Mouse (Mus musculus): ENCODE data around the gene Tnfsf14. TPM values are rescaled to one million over a fixed set of nuclear protein-coding genes. Genes with fewer than 3 reads are reported as not detected.

Tnfsf14 gene
- not detected in 2 replicates for polyA plus RNA-seq (2021; fragmentation: Nextera tagmentation)
- long read RNA-seq, experiment 1, result 0 reads
- long read RNA-seq, experiment 2, result 0 reads

DNA sequence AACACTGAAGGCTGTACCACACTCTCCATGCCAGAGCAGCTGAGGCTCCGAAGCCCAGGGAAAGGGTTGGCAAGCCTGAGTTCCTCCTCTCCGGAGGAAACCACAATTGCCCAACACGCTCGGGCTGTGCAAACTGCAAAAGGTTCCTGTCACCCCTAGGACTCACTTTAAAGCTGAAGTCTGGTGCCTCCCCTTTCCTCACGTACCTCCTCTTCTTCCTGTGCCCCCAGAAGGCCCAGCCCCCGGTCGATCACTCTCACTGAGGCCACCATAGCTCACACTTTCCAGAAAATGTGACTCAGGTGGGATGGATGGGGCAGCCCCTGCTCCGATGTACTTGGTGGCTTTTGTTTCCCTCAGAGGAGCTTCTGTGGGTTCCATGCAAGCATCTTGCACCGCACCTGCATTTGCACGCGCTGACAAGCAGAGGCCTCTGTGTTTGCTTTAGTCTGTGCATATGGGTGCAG is at the start of gene Tnfsf14:
Gene Tnfsf14 (minus strand): TSS at position 137 of the 467 bp plus-strand sequence.

DNA sequence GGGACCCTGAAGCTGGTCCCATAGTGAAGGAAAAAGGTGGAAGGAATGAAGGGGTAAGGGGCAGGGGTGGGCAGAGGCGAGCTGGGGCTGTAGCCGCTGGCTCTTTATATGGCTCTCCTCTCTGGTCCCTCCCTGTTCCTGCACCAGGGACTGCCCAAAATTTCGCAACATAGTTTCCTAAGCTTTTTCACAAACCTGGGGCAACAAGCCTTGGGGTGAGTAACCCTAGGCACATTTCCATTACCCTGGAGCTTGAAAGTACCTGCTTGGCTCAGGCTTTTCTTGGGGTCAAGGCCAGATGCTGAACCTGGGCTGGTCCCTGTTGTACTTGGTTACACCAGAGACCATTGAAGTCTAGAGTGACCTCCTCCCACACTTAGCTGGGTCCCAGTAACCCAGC is 34.0 kb upstream of the Tnfsf14 start, which contains the start of gene C3:
Gene C3 (minus strand): TSS at position 123 of the 400 bp plus-strand sequence.

DNA sequence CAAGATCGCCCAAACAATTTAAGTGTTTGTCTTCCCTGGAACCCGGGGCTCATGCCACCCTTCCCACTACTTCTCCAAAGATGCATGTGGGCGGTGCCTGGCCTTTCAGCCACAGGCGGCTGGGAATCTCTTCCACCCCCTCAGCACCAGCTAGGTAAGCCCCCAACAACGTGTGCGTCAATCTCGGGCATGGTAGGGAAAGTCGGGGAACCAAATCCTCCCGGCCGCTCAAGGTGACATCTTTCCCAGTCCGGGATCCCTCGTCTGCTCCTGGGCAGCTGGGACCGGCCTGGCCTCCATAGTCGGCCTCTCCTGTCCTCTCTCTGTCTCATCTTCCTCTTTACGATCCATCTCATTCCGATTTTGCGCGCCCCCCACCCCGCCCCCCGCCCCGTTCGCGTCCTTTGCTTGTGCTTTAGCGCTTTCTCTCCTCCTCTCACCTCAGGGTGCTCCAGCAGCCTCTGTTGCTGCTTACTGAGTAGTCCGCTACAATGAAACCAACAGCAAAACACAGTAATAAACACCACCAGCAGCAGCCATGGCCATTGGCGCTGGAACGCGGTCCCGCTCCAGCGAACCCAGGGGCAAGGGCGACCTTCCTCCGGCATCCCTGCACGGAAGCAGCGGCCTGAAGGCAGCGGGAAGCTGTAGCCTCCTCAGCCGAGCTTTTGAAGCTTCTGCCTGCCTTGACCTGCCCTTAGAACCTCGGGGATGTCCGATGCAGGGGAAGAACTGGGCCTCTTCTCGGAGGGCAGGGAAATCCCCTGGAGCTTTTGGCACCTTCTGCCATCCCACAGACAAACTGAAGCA is 44.8 kb downstream of the Tnfsf14 start, which contains the start of gene Cd70:
Gene Cd70 (minus strand): TSS at position 784 of the 810 bp plus-strand sequence.

Other genes with a start within 250 kb of the Tnfsf14 start
- not detected in 2 replicates for gene Acer1, start 212.1 kb downstream of the Tnfsf14 start, polyA plus RNA-seq (2021; fragmentation: Nextera tagmentation)
- 172 and 205 TPM in 2 replicates for gene Clpp, start 203.9 kb downstream of the Tnfsf14 start, polyA plus RNA-seq (2021; fragmentation: Nextera tagmentation)
- gene Alkbh7, start 196.8 kb downstream of the Tnfsf14 start, polyA plus RNA-seq (2021; fragmentation: Nextera tagmentation), result 62.5 and 64.6 TPM in 2 replicates
- gene Pspn, start 194.2 kb downstream of the Tnfsf14 start, polyA plus RNA-seq (2021; fragmentation: Nextera tagmentation), result not detected in 2 replicates
- gene Gtf2f1, start 182.9 kb downstream of the Tnfsf14 start, polyA plus RNA-seq (2021; fragmentation: Nextera tagmentation), result 63.0 and 79.7 TPM in 2 replicates
- gene Gm17949, start 182.7 kb downstream of the Tnfsf14 start, polyA plus RNA-seq (2021; fragmentation: Nextera tagmentation), result not detected in 2 replicates
- gene Khsrp, start 162.7 kb downstream of the Tnfsf14 start, polyA plus RNA-seq (2021; fragmentation: Nextera tagmentation), result 3.1 and 6.7 TPM in 2 replicates
- not detected in 2 replicates for gene Slc25a41, start 152.5 kb downstream of the Tnfsf14 start, polyA plus RNA-seq (2021; fragmentation: Nextera tagmentation)
- gene Crb3, start 135.1 kb downstream of the Tnfsf14 start, polyA plus RNA-seq (2021; fragmentation: Nextera tagmentation), result 1.4 and 1.5 TPM in 2 replicates
- 31.3 and 177 TPM in 2 replicates for gene Slc25a23, start 134.3 kb downstream of the Tnfsf14 start, polyA plus RNA-seq (2021; fragmentation: Nextera tagmentation)
- 0.29 and 0.58 TPM in 2 replicates for gene Dennd1c, start 115.7 kb downstream of the Tnfsf14 start, polyA plus RNA-seq (2021; fragmentation: Nextera tagmentation)
- gene Tubb4a, start 106.4 kb downstream of the Tnfsf14 start, polyA plus RNA-seq (2021; fragmentation: Nextera tagmentation), result 603 and 657 TPM in 2 replicates
- gene Tnfsf9, start 88.9 kb downstream of the Tnfsf14 start, polyA plus RNA-seq (2021; fragmentation: Nextera tagmentation), result 0.77 and 0.92 TPM in 2 replicates
- gene Cd70, start 44.4 kb downstream of the Tnfsf14 start, polyA plus RNA-seq (2021; fragmentation: Nextera tagmentation), result 0.33 and 0.42 TPM in 2 replicates
- 0.19 and 0.49 TPM in 2 replicates for gene C3, start 34.0 kb upstream of the Tnfsf14 start, polyA plus RNA-seq (2021; fragmentation: Nextera tagmentation)
- gene Gpr108, start 54.3 kb upstream of the Tnfsf14 start, polyA plus RNA-seq (2021; fragmentation: Nextera tagmentation), result 23.5 TPM in 2 replicates
- gene Trip10, start 55.3 kb upstream of the Tnfsf14 start, polyA plus RNA-seq (2021; fragmentation: Nextera tagmentation), result 3.4 and 3.6 TPM in 2 replicates
- 1.8 TPM in 2 replicates for gene Vav1, start 84.9 kb upstream of the Tnfsf14 start, polyA plus RNA-seq (2021; fragmentation: Nextera tagmentation)
- gene Adgre1, start 164.5 kb upstream of the Tnfsf14 start, polyA plus RNA-seq (2021; fragmentation: Nextera tagmentation), result 4.5 and 5.6 TPM in 2 replicates